Mouse (Mus musculus) retina, embryonic 14.5 days (tissue): ENCODE results near the gene Bbs7.
"Not testable (repeated sequence)": the region's sequence is repeated elsewhere in the genome, so short reads cannot be mapped to it uniquely, and the experiment has no call there.

Experiments used
- DNase-seq: peaks from one replicate; pipeline ENCODE4 v3.0.0-alpha.2; 2015; ENCODE audit warnings: low spot score

Bbs7 gene

DNA sequence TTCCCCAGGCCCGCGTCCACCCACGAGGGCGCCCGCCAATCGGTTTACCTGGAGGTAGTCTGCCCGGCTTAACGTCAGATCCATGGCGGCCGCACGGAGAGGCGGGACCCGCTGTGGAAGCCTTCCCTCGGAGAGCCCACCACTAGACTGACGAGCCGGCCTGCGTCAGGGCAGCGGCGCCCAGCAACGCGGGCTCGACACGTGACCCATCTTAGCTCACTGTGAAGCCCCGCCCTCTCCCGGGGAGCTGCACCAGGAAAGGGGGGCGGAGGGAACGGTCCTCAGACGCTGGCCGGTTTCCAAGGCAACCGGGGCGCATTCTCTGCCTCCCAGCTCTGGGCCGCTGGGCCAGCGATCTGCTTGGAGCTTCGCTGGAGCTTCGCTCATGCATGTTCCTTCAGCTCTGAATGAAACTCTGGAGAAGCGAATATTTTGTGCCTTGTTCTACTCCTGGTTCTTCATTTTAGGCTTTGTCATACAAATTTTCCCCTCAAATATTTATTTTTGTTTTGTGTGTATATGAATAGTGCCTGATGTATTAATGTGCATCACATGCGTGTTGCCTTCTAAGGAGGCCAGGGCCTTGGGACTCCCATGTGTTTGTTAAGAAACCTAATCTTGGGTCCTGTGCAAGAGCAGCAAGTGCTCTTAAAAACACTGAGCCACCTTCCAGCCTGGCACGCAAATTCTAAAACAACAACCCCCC, at the start of gene Bbs7:
Gene Bbs7 (minus strand): TSS at position 276 of the 706 bp plus-strand sequence.
- peak; percentile 98 for DNase-seq

DNA sequence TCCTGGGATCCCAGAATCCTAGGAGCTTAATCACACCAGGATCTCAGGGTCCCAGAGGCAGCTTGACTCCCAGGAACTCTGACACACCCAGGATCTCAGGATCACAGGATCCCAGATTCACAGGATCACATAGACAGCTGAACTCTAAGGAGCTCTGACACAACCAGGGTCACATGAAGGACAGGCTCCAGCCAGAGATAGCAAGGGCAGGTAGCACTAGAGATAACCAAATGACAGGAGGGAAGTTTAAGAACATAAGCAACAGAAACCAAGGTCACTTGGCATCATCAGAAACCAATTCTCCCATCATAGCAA, 31.9 kb upstream of the Bbs7 start:
- not testable (repeated sequence) for DNase-seq

DNA sequence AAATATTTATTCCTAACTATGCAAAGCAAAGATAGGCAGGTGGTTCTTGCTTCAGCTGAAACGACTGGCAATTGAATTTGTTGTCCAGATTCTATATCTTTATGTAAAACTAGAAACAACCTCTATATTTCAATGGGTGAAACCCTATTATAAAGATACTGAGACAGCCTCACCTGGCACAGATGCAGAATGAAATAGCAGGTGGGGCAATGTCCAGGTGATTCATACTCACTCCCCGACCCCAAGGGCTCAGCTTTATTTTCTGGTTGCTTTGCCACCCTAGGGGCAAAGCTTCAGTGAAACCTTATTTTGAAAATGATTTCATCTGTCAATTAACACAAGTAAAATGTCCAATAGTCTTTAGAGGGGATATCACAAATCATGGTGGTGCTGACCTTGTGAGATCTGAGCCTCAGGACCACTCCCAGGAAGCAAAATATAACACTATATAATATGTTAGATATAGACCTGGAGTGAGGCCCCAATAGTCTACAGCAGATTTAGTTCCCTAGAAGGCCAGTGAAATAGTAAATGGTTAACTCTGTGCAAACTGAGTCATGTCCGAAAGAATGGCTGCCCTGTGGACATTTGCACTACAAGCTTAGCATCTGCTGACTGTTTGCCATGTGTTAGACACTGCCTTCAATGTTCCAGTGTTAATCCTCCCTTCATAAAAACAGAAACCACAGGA, 31.4 kb upstream of the Bbs7 start:
- no peak for DNase-seq

- DNase-seq, result no peak
Observed at GRCm38 (mm10) chr3:36643354-36643753, 30.1 kb upstream of the Bbs7 start.

- peak; percentile 18 for DNase-seq
Observed at GRCm38 (mm10) chr3:36642736-36643135, 29.5 kb upstream of the Bbs7 start.

GRCm38 (mm10) chr3:36640787-36641186, 27.5 kb upstream of the Bbs7 start:
- DNase-seq, result no peak

- peak; percentile 38 for DNase-seq
Observed at GRCm38 (mm10) chr3:36635449-36635848, 22.2 kb upstream of the Bbs7 start.

DNA sequence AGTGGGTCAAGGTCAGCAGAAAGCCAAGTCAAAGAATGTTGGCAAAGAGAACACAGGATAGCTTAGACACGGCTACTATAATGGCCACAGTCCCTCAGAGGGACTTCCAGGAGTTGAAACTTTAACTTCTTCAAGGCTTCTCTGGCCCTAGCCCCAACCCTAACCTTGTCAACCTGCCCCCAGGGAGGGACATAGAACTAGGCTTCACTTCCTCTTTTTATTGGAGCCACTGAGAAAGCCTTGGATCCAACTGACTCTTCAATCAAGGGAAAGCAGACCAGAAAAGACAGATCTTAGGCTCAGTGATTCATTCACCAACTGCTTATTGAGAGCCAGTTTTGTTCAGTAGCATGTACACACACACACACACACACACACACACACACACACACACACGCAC, 13.5 kb upstream of the Bbs7 start:
- no peak for DNase-seq

DNA sequence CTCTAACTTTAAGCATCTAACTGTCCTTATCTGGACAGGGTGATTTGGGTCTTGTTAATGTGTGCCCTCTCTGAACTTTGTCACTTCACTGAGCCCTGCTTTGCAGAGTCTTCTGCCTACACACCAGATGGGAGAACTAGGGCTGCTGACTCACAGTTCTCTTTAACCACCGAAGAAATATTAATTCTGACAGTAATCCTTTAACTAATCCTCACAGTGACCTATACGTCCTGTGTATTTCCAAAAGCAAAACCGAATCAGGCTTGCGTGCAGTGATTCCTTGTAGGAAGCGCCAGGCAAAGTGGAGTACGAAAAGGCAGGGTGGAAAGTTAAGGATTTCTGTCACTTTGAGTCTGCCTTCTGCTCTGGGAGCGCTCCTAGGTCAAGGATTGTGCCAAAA, 4.9 kb upstream of the Bbs7 start:
- DNase-seq, result peak; percentile 60

- DNase-seq, result no peak
Observed at GRCm38 (mm10) chr3:36613908-36614255, 605 bp upstream of the Bbs7 start.

- DNase-seq, result no peak
Observed at GRCm38 (mm10) chr3:36612687-36613086, 590 bp downstream of the Bbs7 start.

- DNase-seq, result no peak
Observed at GRCm38 (mm10) chr3:36605894-36606783, 7.1 kb downstream of the Bbs7 start.

DNA sequence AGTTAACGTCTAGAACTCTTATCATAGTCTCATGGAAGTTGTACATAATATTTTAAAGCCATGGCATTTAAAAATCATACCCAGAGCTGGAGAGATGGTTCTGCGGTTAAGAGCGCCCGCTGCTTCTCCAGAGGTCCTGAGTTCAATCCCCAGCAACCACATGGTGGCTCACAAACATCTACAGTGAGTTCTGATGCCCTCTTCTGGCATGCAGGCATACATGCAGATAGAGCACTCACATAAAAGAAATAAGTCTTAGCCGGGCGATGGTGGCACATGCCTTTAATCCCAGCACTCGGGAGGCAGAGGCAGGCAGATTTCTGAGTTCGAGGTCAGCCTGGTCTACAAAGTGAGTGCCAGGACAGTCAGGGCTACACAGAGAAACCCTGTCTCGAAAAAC, 13.5 kb downstream of the Bbs7 start:
- not testable (repeated sequence) for DNase-seq

DNA sequence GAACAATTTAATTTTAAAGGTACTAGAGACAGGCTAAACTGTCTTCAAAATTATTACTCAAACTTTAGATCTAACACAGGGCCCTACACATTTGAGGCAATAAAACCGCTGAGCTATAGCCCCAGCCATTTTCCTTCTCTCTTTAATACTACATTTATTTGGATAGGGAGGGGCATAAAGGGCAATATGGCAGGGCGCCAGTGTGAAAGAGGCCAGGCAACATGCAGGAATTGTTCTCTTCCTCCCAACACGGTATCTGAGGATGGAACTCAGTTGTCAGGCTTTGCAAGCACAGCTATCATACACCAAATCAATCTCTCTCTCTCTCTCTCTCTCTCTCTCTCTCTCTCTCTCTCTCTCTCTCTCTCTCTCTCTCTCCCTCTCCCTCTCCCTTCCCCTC, 14.5 kb downstream of the Bbs7 start:
- no peak for DNase-seq

- DNase-seq, result peak; percentile 98
Observed at GRCm38 (mm10) chr3:36571827-36572378, 41.4 kb downstream of the Bbs7 start, which contains the start of gene Ccna2. Ccna2 (minus strand) TSS chr3:36572150.

GRCm38 (mm10) chr3:36571361-36571826, 41.9 kb downstream of the Bbs7 start:
- DNase-seq, result peak; percentile 37

GRCm38 (mm10) chr3:36569836-36570235, 43.4 kb downstream of the Bbs7 start:
- no peak for DNase-seq

DNA sequence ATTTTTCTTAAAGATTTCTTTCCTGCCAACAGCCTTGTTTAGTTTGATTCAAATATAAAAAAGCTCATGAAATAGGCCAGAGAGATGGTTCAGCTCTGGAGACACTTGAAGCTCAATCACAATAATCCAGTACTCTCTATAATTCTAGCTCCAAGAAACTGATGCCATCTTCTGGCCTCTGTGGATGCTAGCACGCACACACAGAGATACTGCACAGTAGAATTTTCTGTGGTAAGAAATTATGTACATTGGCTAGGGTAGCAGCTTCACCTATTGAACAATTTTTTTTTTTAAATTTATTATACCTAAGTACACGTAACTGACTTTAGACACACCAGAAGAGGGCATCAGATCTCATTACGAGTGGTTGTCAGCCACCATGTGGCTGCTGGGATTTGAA, 49.6 kb downstream of the Bbs7 start:
- no peak for DNase-seq

GRCm38 (mm10) chr3:36559606-36560005, 53.7 kb downstream of the Bbs7 start:
- no peak for DNase-seq

DNA sequence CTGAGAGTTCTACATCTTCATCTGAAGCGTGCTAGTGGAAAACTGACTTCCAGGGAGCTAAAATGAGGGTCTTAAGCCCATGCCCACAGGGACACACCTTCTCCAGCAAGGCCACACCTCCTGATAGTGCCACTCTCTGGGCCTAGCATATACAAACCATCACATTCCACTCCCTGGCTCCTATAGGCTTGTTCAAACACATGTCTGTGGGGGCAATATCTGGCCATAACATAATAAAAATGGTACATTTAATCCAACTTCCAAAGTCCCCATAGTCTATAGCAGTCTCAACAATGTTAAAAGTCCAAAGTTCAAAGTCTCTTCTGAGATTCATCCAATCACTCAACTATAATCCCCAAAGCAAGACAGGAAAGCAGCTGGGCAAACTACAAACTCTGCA, 55.7 kb downstream of the Bbs7 start:
- no peak for DNase-seq

- peak; percentile 90 for DNase-seq
Observed at GRCm38 (mm10) chr3:36552406-36553047, 60.8 kb downstream of the Bbs7 start, which contains the start of gene Exosc9. Exosc9 (plus strand) TSS chr3:36552606.

DNA sequence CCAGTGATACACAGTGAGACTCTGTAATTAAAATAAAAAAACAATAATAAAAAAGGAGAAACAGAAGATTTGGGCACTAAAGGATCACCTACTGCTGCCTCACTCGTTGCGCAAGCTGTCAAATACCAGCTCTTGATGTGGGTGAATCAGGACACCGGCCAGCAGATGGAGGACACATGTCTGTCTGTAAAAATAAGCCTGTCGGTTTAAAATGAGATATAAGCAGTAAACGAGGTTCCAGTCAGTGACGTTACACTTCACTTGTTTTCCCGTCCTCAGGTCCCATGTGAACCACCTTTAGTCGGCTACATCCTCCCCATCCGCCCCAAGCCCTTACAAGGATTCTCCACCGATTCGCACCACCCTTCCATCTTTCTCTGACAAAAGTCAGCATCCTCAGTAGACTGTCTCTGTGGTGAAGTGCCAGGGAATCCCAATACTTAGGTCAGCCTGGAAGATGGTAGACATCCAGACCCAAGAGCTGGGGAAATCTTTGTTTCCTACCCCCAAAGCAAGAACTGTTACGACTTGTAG, 61.4 kb downstream of the Bbs7 start:
- no peak for DNase-seq
